Mouse (Mus musculus) forebrain, embryonic 14.5 days (tissue): ENCODE data around the gene Atp8b3. TPM values are rescaled to one million over a fixed set of nuclear protein-coding genes. Genes with fewer than 3 reads are reported as not detected.

Experiments used
- ATAC-seq: fragments of 200-750 bp; cut with Nextera tagmentation; 2 replicates; pipeline ENCODE4 v1.8.0; 2017; ENCODE audit warnings: mild to moderate bottlenecking, moderate library complexity
- DNase-seq: peaks from one replicate; pipeline ENCODE4 v3.0.0-alpha.2; 2015; ENCODE audit warnings: low spot score
- H3K27ac ChIP-seq: fragments of 300-500 bp; sonication (generic); 2 replicates; pipeline ENCODE4 v1.5.1; 2014; ENCODE audit warnings: low read depth, mild to moderate bottlenecking, control low read depth, low read length, moderate library complexity
- H3K27me3 ChIP-seq: fragments of 300-500 bp; sonication (generic); replicated peaks from 2 replicates; pipeline ENCODE4 v1.6.1; 2014; ENCODE audit warnings: low read length, control low read depth, mixed read lengths; ENCODE audit not compliant: control insufficient read depth, insufficient read depth
- H3K36me3 ChIP-seq: fragments of 300-500 bp; sonication (generic); 2 replicates; pipeline ENCODE4 v1.6.1; 2014; ENCODE audit warnings: low read length, control low read depth; ENCODE audit not compliant: control insufficient read depth, insufficient read depth
- H3K4me1 ChIP-seq: fragments of 300-500 bp; sonication (generic); 2 replicates; pipeline ENCODE4 v1.6.1; 2014; ENCODE audit warnings: antibody characterized with exemption, low read length, control low read depth; ENCODE audit not compliant: control insufficient read depth, insufficient read depth
- H3K4me2 ChIP-seq: fragments of 300-500 bp; sonication (generic); 2 replicates; pipeline ENCODE4 v1.6.1; 2014; ENCODE audit warnings: mild to moderate bottlenecking, control low read depth, low read length
- H3K4me3 ChIP-seq: fragments of 300-500 bp; sonication (generic); 2 replicates; pipeline ENCODE4 v1.5.1; 2014; ENCODE audit warnings: low read depth, low read length, control low read depth
- H3K9ac ChIP-seq: fragments of 300-500 bp; sonication (generic); 2 replicates; pipeline ENCODE4 v1.6.1; 2014; ENCODE audit warnings: mild to moderate bottlenecking, low read length, control low read depth, moderate library complexity
- H3K9me3 ChIP-seq: fragments of 300-500 bp; sonication (generic); replicated peaks from 2 replicates; pipeline ENCODE4 v1.6.1; 2016; ENCODE audit warnings: low read length, control low read depth, mixed read lengths; ENCODE audit not compliant: control insufficient read depth
- whole genome bisulfite sequencing: fragments of 180-500 bp; shearing (Covaris S2); extraction: QIAGEN DNeasy Blood & Tissue Kit; methylation state at CpG from one replicate; pipeline ENCODE4 v1.1.7; 2014; 5-methylcytosine and 5-hydroxymethylcytosine counted together
- polyA plus RNA-seq: library from polyadenylated mRNA; unstranded; fragments of >200 nt; fragmentation: Nextera tagmentation; extraction: Ambion mirVana; gene quantifications from 2 replicates; pipeline ENCODE4 v1.2.1, GENCODE M21; 2014

The Atp8b3 gene
- polyA plus RNA-seq: 0.30 and 0.33 TPM in 2 replicates

- WGBS: 3% methylated on average over 30 of the region's 30 CpGs
- peak; percentile 50 for DNase-seq
Measured at GRCm38 (mm10) chr10:80538710-80539394, at the start of gene Atp8b3. Gene Atp8b3, minus strand, starts transcription at chr10:80539124.

GRCm38 (mm10) chr10:80587305-80587657 is 48.4 kb upstream of the Atp8b3 start:
- ATAC-seq: no peak
- H3K4me3 ChIP-seq: no peak overlapping the region
- H3K9me3 ChIP-seq: no peaks in the 10 kb centered on the region
- H3K27me3 ChIP-seq: no peaks in the 10 kb centered on the region
- WGBS: 47% methylated on average over 4 of the region's 4 CpGs
- H3K27ac ChIP-seq: no peak overlapping the region
- no peak overlapping the region for H3K4me2 ChIP-seq
- H3K36me3 ChIP-seq: peaks cover 18% of the 10 kb centered on the region
- peaks cover 9% of the 10 kb centered on the region for H3K4me1 ChIP-seq
- DNase-seq: no peak
- H3K9ac ChIP-seq: peak overlapping the region; percentile 1; the same call in 1 of the 2 replicates

More at GRCm38 (mm10) chr10:80538710-80539394, at the start of gene Atp8b3:
- no peak within 1 kb of the TSS for H3K4me3 ChIP-seq
- H3K9me3 ChIP-seq: no peaks in the 10 kb centered on the region
- peaks cover 30% of the 10 kb centered on the region for H3K36me3 ChIP-seq
- H3K9ac ChIP-seq: no peak within 1 kb of the TSS
- H3K27me3 ChIP-seq: peaks cover 20% of the 10 kb centered on the region
- peak within 1 kb of the TSS; percentile 29; the same call in 1 of the 2 replicates for H3K4me2 ChIP-seq
- ATAC-seq: peak; percentile 70
- H3K4me1 ChIP-seq: no peaks in the 10 kb centered on the region
- H3K27ac ChIP-seq: no peak within 1 kb of the TSS

DNA sequence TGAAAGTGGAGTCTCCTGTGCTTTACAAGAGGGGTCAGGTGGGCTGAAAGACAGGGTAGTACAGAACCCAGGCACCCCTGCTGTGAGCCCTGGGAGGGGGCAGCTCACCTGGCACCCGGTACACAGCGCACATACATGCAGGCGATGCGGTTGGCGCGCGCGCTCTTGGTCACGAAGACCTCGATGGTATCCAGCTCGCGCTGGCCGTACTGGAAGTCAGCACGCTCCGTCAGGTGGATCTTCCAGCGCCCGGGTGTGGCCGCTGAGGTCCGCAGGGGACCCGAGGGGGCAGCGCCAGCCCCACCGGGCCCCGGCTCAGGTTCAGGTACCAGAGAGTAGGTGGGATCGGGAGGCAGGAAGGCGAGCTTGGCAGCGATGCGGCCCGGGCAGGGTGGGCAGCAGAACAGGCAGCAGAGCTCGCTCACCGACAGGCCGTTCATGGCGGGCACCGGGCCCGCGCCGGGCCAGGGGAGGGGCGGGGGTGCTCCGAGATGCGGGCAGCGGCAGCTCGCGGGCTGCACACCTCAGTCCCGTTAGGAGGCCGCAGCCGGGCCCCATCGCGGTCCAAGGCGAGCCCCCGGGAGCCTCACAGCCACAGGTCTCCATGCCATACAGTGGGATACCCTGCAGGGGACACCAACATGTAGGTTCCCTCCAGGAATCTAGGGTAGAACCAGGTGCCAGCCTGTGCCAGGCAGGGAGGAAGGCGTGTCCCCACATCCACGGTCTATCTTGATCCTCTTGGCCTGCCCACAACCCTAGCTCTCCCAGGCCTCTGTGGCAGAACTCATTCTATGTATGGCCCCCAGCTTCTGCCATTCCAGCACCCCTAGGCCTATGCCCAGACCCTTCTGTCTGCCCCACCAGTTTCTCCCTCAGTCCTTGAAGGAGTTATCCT is 47.7 kb upstream of the Atp8b3 start:
- no peak for ATAC-seq
- Histone ChIP-seq H3K4me2 (no peak overlapping the region), H3K36me3 (peaks cover 18% of the 10 kb centered on the region), H3K9ac (peak overlapping the region; percentile 1; the same call in 1 of the 2 replicates), H3K9me3 (no peaks in the 10 kb centered on the region), H3K4me3 (no peak overlapping the region), H3K27ac (no peak overlapping the region), H3K27me3 (no peaks in the 10 kb centered on the region), H3K4me1 (peaks cover 9% of the 10 kb centered on the region)
- WGBS: 95% methylated on average over 50 of the region's 51 CpGs
- DNase-seq: no peak

DNA sequence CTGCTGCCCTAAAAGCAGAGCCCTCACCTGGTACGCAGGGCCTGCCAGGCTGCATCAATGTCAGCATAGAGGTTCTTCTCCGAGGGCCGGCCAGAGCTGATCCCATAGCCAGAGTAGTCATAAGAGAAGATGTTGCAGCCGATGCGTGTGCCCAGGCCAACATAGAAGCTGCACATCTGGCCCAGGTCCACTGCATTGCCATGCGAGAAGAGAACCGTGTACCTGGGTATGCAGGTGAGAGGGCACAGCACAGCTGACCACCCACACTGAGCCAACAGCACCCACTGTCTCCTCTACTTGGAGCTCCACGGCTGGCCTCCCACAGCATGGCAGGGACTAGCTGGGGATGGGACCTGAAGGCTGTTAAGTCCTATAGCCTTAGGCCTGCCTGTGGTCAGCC is 46.7 kb upstream of the Atp8b3 start:
- peaks cover 18% of the 10 kb centered on the region for H3K36me3 ChIP-seq
- no peak for ATAC-seq
- no peaks in the 10 kb centered on the region for H3K9me3 ChIP-seq
- WGBS: 94% methylated on average over 8 of the region's 8 CpGs
- no peak for DNase-seq
- no peaks in the 10 kb centered on the region for H3K27me3 ChIP-seq
- H3K9ac ChIP-seq: no peak overlapping the region
- H3K27ac ChIP-seq: no peak overlapping the region
- H3K4me3 ChIP-seq: no peak overlapping the region
- no peak overlapping the region for H3K4me2 ChIP-seq
- H3K4me1 ChIP-seq: peaks cover 9% of the 10 kb centered on the region

GRCm38 (mm10) chr10:80584642-80585552 is 46.0 kb upstream of the Atp8b3 start:
- ATAC-seq: no peak
- Histone ChIP-seq H3K9ac (no peak overlapping the region), H3K9me3 (no peaks in the 10 kb centered on the region)

GRCm38 (mm10) chr10:80584045-80584488 is 45.1 kb upstream of the Atp8b3 start:
- WGBS: 73% methylated on average over 12 of the region's 12 CpGs
- no peak overlapping the region for H3K9ac ChIP-seq
- ATAC-seq: no peak; the same call in 1 of the 2 replicates

More at GRCm38 (mm10) chr10:80584642-80585552, 46.0 kb upstream of the Atp8b3 start:
- peaks cover 9% of the 10 kb centered on the region for H3K4me1 ChIP-seq
- H3K27ac ChIP-seq: peak overlapping the region; percentile 6; the same call in 1 of the 2 replicates
- no peak for DNase-seq
- H3K36me3 ChIP-seq: peaks cover 18% of the 10 kb centered on the region
- no peaks in the 10 kb centered on the region for H3K27me3 ChIP-seq
- H3K4me2 ChIP-seq: no peak overlapping the region
- 75% methylated on average over 12 of the region's 12 CpGs for WGBS
- H3K4me3 ChIP-seq: no peak overlapping the region

GRCm38 (mm10) chr10:80583047-80583446 is 44.1 kb upstream of the Atp8b3 start:
- Histone ChIP-seq H3K9ac (no peak overlapping the region), H3K36me3 (peaks cover 18% of the 10 kb centered on the region), H3K27ac (no peak overlapping the region), H3K9me3 (no peaks in the 10 kb centered on the region), H3K27me3 (no peaks in the 10 kb centered on the region), H3K4me3 (no peak overlapping the region), H3K4me1 (0 out of 2 replicates have a peak, but pooled peaks cover 2% of the 10 kb centered on the region), H3K4me2 (no peak overlapping the region)
- DNase-seq (no peak), ATAC-seq (no peak)
- 82% methylated on average over 5 of the region's 5 CpGs for WGBS

More at GRCm38 (mm10) chr10:80584045-80584488, 45.1 kb upstream of the Atp8b3 start:
- no peak overlapping the region for H3K4me2 ChIP-seq
- H3K4me3 ChIP-seq: no peak overlapping the region
- no peaks in the 10 kb centered on the region for H3K27me3 ChIP-seq
- peaks cover 3% of the 10 kb centered on the region for H3K4me1 ChIP-seq
- H3K9me3 ChIP-seq: no peaks in the 10 kb centered on the region
- H3K36me3 ChIP-seq: peaks cover 18% of the 10 kb centered on the region
- H3K27ac ChIP-seq: no peak overlapping the region
- DNase-seq: no peak

- Histone ChIP-seq H3K4me2 (peak overlapping the region; percentile 95; the same call in 1 of the 2 replicates), H3K9ac (no peak overlapping the region), H3K9me3 (no peaks in the 10 kb centered on the region), H3K4me3 (no peak overlapping the region), H3K36me3 (peaks cover 8% of the 10 kb centered on the region), H3K27me3 (no peaks in the 10 kb centered on the region), H3K4me1 (peaks cover 19% of the 10 kb centered on the region), H3K27ac (no peak overlapping the region)
- peak; percentile 67 for DNase-seq
- 4% methylated on average over 8 of the region's 8 CpGs for WGBS
- ATAC-seq: no peak
Measured at GRCm38 (mm10) chr10:80578911-80579310, 40.0 kb upstream of the Atp8b3 start.
